Mouse (Mus musculus) embryo, embryonic 10.5 days (tissue): ENCODE measurements at regions not wholly inside any gene's neighbourhood (a gene's known extent, or its start where the extent isn't known, plus 50 kb on each side); places are given as distances from the start of the nearest gene placed in this dataset.

Source experiments
- DNase-seq: peaks from one replicate; pipeline ENCODE4 v3.0.0-alpha.2; 2015; ENCODE audit warnings: low spot score

DNA sequence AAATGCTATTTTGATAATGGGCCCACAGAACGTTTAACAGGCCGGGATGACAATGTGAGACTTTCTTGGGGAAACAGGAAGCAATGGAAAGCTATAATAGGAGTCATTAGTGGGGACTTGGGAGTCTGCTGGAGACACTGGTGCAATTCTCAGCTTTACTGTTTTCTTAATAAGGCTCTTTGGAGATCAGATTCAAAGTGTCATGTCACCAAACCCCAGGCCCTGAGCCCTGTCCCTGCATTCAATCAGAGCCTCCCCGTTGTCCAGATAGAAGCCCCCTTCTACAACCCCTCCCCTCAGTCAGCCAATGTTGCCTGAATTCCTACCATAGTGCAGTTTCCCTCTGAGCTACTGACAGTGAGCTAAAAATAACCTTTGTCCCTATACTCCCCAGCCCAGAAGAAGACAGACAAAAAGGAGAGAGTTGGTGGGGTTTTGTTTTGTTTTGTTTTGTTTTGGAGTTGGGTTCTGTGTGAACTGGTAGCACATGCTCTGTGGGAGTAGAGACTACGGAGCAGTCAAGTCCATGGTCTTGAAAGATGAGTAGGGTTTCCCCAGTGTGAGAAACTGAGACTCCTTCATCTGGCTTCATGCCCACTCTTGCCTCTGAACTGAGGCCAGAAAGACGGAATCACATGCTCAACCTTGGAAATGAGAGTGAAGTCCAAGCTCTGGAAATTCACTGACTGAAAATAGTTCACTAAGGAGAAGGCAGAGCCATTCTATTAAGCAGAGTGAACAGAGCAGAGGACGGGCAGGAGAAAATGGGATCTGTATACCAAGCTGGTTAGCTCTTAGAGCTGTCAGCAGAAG is 267.3 kb downstream of the Gm826 start:
- DNase-seq: no peak

DNA sequence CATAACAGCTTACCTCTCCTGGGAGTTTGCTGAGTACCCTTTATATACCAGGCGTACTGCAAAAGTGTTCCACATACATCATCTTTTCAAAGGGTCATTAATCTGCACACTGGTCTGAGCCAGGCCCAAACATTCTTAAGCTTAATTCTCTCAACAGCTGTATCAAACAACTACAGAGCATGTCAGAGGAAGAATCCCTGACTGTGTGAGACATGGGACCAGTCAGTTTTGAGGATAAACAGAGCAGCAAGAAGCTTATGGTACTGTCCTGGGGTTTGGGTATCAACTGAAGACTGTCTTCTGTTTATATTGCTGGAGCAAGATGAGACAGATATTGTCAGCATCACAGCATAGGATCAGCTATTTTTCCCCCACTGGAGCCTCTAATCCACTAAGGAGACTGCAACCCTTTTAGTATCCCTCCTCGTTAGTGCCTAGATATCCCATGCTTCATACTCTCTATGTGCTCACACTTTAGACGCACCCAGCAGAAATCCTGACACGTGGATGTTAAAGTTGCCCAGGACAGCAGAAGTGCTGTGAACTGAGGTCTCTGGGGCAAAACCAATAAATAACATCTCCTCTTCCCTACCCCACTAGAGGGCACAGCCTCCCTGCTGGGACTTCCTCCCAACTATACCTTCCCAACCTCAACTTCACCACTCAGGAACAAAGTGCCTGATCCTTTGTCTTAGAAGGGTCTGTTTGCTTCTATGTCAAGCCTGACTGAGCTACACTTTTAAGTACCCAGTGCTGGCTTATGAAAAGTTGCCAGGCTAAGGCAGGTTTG is 271.6 kb downstream of the Gm826 start:
- peak; percentile 23 for DNase-seq

DNA sequence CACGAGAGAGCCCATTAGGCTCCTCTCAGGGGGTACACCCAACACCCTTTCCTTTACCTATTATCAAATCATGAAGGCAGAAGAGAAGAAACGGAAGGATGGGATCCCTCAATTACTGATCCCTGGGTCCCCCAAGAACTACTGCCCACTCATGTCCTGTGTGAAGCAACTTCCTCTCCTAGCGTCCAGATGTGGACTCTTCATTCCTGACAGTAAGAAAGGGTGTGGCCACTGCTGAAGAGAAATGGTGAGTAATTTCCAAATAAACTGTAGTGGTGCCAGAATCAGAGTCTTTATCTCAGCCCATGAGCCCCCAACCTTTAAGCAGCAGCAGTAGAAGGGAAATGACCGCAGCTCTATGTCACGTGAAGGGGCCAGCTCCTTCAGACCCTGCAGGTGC is 273.9 kb downstream of the Gm826 start:
- DNase-seq: no peak

DNA sequence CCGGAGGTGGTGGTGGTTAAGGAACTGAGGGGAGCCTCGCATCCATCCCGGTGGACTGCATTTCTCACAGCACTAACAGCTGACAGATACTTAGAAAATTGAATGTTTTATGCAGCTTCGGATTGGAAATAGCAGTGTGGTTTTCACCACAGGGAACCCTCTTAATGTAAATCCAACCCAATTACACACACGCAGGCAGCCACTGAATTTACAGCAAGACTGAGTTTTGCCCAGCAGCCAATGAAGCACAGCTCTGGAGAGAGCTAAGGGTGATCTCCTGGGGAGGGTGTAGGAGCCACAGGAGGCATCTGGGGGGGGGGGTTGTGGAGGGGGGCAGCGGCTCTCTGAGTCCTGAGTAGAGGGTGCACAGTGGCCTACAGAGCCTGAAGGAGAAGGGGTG is 276.8 kb downstream of the Gm826 start:
- no peak for DNase-seq

DNA sequence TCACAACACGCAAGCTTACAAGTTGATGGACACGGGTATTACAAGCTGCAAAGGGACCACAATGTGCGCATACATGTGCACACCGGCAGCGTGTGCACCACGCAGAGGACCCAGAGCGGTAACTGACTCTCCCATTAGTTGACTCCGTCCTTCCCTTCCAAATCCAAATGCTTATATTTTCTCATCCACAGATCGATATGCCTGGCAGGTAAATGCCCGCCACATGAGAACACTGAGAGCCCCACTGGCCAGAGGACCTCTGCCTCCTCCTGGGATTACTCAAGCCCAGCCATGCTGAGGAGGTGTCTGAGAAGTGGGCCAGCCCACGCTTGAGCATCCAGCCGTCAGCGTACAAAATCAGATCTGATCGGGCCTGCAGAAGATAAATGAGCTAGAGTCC is 279.6 kb downstream of the Gm826 start:
- DNase-seq: no peak

DNA sequence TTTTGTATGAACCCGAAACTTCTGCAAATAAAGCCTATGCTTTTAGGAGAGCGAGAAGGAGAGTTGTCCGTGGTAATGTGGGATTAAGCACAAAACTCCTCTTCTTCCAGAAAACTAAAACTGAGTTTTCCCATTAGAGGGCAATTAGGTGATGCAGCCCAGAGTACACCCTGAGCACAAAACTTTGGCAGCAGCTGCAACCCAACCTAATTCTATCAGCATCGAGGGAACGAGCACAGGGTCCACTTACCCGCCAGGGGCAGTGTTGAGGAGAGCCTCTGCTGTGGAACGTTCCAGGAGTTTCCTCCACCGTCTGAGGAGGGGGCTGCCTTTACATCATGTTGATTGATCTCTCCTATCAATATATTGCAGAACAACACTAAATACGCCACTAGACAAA is 285.7 kb downstream of the Gm826 start:
- no peak for DNase-seq

DNA sequence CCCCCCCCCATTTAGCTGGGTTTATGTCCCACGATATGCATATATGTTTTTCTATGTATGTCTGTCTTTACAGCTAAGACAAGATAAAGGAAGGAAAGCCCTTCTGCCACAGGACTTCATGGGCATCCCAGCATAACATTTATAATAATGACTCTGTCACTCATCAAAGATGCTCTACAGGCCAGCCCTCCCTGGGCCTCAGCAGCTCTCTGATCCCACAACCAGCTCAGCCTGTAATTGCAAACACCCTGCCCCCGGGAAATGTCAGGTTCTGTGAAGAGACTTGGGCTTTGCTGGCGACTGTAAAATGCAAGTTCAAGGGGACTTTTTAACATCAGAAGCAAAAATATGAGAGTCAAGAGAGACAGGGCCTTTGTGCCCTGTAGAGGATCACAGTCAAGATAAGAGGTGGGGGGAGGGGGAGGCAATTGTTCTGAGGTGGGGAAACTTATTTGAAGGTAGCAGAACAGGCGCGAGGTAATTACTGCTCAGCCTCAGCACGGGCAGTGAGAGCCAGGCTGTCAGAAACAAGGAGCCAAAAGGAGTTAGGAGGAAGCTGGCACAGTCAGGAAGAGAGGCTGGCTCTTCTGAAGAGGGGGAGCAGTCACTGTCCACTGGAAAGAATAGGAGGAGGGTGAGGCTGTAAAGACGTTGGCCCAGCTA is 286.9 kb downstream of the Gm826 start:
- no peak for DNase-seq

DNA sequence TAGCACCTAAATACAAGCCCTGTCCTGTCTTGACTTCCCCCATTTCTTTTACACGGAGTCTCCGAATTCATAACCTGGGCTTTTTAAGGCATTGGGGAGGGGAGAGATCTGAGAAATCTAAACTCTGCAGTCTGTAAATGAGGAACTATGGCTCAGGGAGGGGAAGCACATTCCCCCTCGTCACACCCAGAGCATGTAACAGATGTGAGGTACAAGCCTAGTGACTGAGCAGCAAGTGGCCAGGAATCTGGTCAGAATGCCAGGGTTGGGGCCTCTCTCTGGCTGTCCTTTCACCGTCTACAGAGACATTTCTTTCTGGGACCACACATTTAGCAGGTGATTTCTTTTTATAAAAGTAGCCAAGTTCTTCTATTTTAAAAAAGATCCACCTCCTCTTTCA is 289.4 kb downstream of the Gm826 start:
- DNase-seq: no peak

DNA sequence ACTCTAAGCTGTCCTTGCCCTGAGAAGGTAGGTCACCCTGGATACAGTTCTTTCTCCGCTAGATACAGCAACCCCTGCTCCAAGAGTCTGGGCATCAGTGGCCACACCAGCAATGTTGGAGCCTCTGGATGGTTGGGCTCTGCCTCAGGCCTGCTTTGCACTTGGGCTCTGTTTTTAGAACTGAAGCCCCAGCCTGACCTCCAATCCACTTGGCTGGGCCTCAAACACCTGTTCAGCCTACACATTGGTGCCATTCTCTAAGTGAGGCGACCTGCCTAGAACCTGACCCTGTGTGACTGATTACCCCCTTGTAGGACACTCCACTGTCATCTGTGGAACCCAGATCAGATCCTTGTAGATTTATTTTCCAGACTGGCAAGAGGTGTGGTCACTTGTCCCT is 289.8 kb downstream of the Gm826 start:
- DNase-seq: no peak

DNA sequence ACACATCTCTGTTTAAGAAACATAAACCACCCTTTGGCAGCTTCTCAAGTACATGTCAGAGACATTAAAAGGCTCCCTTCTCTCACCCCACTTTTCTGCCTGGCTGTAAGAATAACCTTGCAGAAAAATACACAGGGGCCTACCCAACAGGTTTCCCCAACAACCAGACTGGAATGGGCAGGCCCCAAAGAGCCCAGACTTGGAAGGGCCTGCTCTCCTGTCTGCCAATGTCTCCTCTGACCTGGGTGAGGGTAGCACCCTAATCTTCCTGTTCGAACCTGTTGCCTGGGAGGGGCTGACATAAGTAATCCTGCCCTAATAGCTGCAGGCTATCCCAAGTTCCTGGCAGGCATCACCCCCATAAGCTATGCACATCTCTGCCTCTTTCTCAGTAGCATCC is 304.5 kb downstream of the Gm826 start:
- DNase-seq: no peak

DNA sequence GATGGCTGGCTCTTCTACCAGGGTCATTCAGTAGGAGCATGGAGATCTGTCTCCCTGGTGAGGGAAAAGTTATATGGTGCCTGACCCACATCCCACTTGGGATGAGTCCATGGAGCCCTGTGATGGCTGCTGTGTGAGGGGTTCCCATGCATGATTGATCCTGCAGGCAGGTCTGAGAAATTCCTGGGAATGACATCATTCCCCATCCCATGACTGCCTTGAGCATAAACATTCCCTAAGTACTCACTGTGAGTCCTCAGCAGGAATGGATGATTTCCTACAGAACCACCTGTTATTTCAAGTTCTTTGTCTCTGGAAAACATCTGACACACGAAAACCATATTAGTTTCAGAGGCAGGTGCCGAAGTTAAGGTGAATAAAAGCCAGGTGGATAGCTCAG is 305.5 kb downstream of the Gm826 start:
- no peak for DNase-seq

DNA sequence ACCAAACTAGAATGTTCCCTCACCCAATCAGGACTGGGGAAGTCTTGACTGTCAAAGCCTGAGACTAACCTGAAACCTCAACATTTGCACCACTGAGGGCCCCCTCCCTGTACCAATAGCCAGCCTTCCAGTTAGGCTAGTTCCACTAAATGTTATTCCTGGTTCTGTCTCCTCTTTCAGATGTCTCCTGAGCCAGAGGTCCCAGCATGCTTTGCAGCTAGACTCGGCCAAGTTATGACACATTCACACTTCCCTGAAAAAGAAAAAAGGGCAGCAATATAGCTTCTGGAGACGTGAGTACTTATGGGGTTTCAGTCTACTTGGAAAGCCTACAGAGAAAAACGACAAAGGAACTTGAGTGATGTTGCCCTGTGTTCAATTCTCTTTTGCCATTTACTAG is 308.1 kb downstream of the Gm826 start:
- no peak for DNase-seq

DNA sequence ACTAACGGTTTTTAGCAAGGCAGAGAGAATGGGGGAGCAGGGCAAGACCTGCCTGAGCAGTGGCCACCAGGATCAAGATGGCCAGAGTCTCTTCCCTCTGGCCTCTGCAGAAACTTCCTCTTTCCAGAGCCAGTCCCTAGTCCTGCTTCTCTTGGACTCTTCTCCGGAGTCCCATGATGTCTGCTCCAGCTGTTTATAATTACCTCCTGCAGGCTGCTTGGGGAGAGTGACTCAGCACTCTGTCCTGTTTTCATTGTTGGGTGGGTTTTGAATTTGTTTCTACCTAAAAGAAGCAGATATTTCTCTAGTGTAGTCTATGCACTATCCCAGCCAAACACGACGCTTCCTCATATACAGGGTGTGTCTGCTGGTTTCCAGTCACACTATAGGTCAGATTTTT is 312.4 kb downstream of the Gm826 start:
- peak; percentile 15 for DNase-seq

DNA sequence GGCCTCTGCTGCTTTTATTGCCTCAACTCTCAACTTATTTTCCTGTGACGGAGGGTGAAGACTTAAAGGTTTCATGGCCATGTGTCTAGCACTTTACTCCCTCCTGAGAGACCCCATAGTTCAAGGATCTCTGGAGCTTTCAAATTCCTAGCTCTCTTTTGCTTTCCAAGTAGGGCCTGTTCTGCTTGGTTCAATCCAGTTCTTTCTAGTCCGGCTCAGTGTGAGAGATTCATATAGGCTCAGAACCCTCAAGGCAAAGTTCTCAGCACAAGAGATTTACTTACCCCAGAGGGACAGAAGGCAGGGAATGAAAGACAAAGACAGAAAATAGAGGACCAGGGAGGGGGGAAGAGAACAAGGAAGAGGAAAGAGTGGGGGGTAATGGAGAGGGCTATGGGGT is 313.1 kb downstream of the Gm826 start:
- DNase-seq: no peak

DNA sequence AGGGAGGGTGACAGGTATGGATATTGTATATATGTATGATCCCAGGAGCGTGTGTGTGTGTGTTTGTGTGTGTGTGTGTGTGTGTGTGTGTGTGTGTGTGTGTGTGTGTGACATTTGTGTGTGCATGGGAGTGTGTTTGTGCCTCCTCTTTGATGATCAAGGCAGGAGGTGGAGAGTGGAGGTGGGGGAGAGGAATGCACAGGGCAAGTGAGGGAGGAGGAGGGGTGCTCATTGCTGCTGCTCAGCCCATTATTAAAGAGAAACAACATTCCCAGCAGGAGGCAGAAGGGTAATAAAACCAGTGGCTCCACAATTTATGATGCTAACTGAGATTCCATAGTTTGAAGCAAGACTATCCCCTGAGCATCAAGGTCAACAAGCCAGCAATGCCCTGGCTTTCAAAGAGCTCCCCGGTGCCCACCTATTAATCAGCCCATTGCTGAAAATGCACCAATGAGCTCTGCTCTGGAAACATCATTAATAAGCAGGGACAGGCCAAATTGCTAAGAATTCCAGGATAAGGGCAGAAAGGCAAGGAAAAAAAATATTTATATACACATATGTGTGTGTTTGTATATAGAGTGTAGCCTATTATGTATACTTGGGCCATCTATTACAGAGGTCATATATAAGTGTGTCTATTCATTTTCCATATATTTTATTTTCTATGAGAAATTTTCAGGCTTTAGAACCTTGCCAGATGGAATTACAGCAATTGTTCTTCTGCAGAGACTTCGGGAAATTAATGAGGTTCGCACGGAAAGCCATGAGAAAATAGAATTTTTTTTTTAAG is 316.7 kb downstream of the Gm826 start:
- DNase-seq: peak; percentile 44

DNA sequence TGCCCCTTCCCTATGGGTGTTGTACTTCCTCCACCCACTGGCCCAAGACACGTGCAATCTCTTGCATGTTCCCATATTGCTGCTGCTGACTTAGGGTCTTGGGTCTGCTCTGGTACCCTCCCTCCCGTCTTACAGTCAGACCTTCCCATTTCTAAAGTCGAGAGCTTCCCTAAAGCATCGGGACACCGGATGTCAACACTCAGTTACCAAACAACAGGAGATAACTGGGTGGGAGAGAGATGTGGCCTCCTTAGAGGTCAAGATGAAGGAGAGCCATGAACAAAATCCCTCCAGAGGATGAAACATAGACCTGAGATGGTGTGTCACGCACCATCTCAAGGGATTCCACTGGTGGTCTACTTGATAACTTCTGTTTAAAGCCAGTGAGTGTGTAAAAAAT is 322.5 kb downstream of the Gm826 start:
- no peak for DNase-seq

DNA sequence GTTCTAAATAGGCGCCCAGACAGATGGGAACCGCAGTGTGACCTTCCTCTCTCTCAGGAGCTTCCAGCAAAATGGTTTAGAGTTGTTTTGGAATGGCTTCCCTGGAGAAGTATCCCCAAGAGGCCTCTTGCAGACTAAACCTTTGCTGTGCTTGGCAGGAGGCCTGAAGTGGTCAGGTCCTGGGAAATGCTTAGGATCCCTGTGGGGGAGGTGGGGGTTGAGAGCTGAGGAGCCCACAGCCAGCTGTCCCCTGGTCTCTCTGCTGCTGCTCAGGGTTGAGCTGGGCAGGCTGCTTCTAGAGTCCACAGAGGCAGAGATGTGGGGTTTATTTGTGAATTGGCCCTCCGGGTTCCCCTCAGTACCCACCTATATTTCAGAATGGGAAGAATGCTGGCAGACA is 331.3 kb downstream of the Gm826 start:
- no peak for DNase-seq

DNA sequence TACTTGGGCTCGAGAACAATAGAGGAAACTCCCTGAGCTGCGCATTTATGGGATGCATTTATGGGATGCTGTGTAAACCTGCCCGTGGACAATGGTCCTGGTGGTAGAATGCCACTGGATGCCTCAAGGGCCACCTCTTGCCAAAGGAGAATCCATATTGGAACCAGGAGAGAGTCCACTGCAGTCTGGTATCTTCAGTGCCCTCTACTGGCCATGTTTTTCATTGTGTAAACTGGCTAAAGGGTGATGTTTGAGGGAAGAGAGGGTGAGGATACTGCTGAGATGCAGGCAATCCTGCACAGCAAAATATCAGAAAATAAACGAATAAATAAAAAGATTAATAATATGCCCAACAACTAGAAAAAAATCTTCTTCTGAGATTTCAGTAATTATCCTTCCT is 333.5 kb downstream of the Gm826 start:
- peak; percentile 67 for DNase-seq

DNA sequence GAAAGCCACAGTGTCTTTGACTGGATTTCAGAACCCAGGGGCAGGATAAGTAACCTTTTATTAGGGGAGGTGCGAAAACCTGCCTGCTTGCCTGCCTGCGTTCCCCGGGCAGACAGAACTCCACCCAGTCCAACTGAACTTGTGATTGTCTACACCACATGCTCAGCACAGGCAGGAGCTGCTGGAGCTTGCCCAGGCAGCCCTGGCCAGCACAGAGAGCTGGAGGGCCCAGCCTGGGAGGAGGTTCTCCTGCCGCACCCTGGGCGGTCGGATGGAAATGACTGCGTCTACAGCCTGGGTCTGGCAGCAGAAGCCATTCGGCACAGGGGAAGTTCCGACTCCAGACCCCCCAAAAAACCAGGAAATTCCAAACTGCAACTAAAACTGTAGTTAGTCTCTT is 336.6 kb downstream of the Gm826 start:
- no peak for DNase-seq

DNA sequence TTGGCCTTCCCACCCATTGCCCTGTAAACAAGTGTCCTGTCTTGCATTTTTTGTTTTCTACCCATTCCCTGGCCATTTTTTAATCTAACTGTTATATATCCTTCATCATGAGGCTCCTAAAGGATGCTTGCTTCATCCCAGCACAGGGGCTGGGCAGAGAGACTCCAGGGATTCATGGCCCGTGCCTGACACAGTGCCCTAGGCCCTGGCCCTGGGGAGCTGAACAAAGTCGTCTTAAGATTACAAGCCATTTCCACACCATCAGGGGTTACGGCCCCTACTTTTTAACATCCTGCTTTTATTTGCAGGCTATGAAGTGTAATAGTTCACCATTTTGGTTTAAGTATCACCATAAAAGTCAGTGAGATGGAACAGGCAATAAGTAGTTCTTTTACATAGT is 339.5 kb downstream of the Gm826 start:
- DNase-seq: no peak

DNA sequence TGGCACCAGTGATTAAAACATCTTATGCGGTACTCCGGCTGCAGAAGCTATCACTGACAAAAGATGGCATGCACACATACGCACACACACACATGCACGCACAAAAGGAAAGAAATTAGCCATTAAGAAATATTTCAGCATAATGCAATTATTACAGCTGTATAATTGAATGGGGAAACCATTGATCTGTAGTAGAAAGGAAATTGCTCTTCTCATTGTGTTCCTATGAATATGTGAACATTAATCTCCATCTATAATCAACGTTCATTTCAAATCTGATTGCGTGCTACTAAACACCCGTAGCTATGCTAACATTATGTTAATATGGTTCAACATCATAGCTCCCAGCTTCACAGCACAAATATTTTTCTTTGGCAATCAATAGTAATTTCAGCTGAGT is 347.2 kb downstream of the Gm826 start:
- no peak for DNase-seq

DNA sequence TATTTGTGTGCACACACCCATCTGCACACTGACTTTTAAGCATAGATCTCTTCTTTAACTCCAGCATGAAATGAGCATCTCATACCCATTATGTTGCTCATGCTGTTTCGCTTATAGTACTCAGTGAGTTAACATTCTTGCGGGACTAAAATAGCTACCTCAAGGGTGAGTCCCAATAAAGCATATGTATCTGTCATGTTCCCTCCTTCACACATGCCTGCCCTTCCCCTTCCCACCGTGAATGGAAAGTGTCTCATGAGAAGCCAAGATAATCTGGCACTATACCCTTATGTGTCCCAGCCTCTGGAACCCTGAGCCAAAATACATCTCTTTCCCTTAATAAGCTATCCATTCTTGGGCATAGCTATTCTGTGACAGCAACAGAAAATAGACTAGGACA is 352.3 kb downstream of the Gm826 start:
- no peak for DNase-seq
